Mouse (Mus musculus) hindbrain, embryonic 11.5 days (tissue): ENCODE results near the gene Nek9. TPM values are rescaled to one million over a fixed set of nuclear protein-coding genes. Genes with fewer than 3 reads are reported as not detected.

Experiments
- ATAC-seq: fragments of 200-750 bp; cut with Nextera tagmentation; 2 replicates; pipeline ENCODE4 v1.8.0; 2017; ENCODE audit warnings: mild to moderate bottlenecking, moderate TSS enrichment, moderate library complexity; ENCODE audit not compliant: low FRiP score
- DNase-seq: peaks from one replicate; pipeline ENCODE4 v3.0.0-alpha.2; 2015; ENCODE audit warnings: low spot score
- H3K27ac ChIP-seq: fragments of 300-500 bp; sonication (generic); 2 replicates; pipeline ENCODE4 v1.5.1; 2014; ENCODE audit warnings: mild to moderate bottlenecking, low read depth, low read length
- H3K27me3 ChIP-seq: fragments of 300-500 bp; sonication (generic); 2 replicates; pipeline ENCODE4 v1.6.1; 2014; ENCODE audit warnings: mild to moderate bottlenecking, low read length, moderate library complexity, mixed read lengths; ENCODE audit not compliant: control insufficient read depth, insufficient read depth
- H3K36me3 ChIP-seq: fragments of 300-500 bp; sonication (generic); 2 replicates; pipeline ENCODE4 v1.6.1; 2014; ENCODE audit warnings: mild to moderate bottlenecking, low read length, moderate library complexity, mixed read lengths; ENCODE audit not compliant: control insufficient read depth, insufficient read depth
- H3K4me1 ChIP-seq: fragments of 300-500 bp; sonication (generic); replicated peaks from 2 replicates; pipeline ENCODE4 v1.6.1; 2014; ENCODE audit warnings: low read length, mixed read lengths; ENCODE audit not compliant: control insufficient read depth, insufficient read depth
- H3K4me2 ChIP-seq: fragments of 300-500 bp; sonication (generic); replicated peaks from 2 replicates; pipeline ENCODE4 v1.6.1; 2014; ENCODE audit warnings: mild to moderate bottlenecking, low read depth, low read length
- H3K4me3 ChIP-seq: fragments of 300-500 bp; sonication (generic); 2 replicates; pipeline ENCODE4 v1.5.1; 2014; ENCODE audit warnings: low read depth, low read length
- H3K9ac ChIP-seq: fragments of 300-500 bp; sonication (generic); 2 replicates; pipeline ENCODE4 v1.6.1; 2014; ENCODE audit warnings: low read depth, low read length
- H3K9me3 ChIP-seq: fragments of 300-500 bp; sonication (generic); 2 replicates; pipeline ENCODE4 v1.6.1; 2016; ENCODE audit warnings: low read length; ENCODE audit not compliant: control insufficient read depth
- WGBS: fragments of 180-500 bp; shearing (Covaris S2); extraction: QIAGEN DNeasy Blood & Tissue Kit; methylation state at CpG from one replicate; pipeline ENCODE4 v1.1.7; 2014; 5-methylcytosine and 5-hydroxymethylcytosine counted together
- polyA plus RNA-seq: library from polyadenylated mRNA; unstranded; fragments of >200 nt; fragmentation: Nextera tagmentation; extraction: Ambion mirVana; gene quantifications from 2 replicates; pipeline ENCODE4 v1.2.1, GENCODE M21; 2014

The Nek9 gene
- polyA plus RNA-seq = 10.2 and 13.4 TPM in 2 replicates

DNA sequence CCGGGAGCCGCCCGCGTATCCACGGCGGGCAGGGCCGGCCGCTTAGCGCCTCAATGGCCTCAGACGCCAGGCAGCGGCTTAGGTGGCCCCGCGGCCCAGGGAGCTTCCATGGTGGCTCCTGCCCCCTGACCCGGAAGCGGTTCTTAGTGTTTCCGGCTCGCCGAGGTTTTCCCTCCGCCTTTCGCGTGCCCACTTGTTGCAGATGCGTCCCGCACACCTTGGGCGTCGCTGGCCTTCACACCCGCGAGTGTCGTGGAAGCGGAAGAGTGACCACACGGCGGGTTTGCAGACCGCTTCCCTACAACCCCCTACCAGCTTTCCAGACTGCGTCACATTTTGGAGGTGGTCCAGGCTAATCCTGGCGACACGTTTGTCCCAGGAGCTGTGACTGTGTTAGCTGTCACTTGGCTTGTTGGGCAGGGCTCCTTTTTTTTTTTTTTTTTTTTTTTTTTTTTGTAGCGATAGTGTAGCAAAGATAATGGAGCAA, at the start of gene Nek9:
Gene Nek9 (minus strand): TSS at position 120 of the 487 bp plus-strand sequence.
- Histone ChIP-seq H3K9me3 (no peaks in the 10 kb centered on the region), H3K9ac (peak within 1 kb of the TSS; percentile 96), H3K4me2 (peak within 1 kb of the TSS; percentile 77), H3K4me3 (peak within 1 kb of the TSS; percentile 94), H3K4me1 (no peaks in the 10 kb centered on the region), H3K27ac (peak within 1 kb of the TSS; percentile 84), H3K27me3 (no peaks in the 10 kb centered on the region), H3K36me3 (no peaks in the 10 kb centered on the region)
- under 1% methylated on average over 36 of the region's 36 CpGs for WGBS
- DNase-seq = peak; percentile 98
- ATAC-seq = peak; percentile 87

DNA sequence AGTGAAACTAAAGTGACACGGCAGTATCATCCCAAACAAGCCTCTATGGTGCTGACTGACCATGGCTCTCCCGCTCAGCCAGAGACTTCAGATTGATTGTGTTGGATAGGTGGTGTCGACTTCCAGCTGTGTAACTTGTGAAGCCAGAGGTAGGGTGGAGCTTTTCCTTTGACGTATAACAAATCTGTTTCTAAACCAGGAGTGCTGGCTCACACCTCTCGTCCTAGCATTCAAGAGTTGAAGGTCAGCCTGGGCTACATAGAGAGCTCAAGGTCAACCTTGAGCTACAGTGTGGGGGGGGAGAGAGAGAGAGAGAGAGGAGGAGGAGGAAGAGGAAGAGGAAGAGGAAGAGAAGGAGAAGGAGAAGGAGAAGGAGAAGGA, 46.8 kb upstream of the Nek9 start:
- WGBS = 59% methylated on average over 5 of the region's 5 CpGs
- H3K27ac ChIP-seq = no peak overlapping the region
- H3K27me3 ChIP-seq = no peaks in the 10 kb centered on the region
- no peaks in the 10 kb centered on the region for H3K9me3 ChIP-seq
- H3K4me2 ChIP-seq = no peak overlapping the region
- DNase-seq = no peak
- no peak overlapping the region for H3K9ac ChIP-seq
- no peak overlapping the region for H3K4me3 ChIP-seq
- ATAC-seq = no peak
- H3K36me3 ChIP-seq = no peaks in the 10 kb centered on the region
- H3K4me1 ChIP-seq = no peaks in the 10 kb centered on the region

DNA sequence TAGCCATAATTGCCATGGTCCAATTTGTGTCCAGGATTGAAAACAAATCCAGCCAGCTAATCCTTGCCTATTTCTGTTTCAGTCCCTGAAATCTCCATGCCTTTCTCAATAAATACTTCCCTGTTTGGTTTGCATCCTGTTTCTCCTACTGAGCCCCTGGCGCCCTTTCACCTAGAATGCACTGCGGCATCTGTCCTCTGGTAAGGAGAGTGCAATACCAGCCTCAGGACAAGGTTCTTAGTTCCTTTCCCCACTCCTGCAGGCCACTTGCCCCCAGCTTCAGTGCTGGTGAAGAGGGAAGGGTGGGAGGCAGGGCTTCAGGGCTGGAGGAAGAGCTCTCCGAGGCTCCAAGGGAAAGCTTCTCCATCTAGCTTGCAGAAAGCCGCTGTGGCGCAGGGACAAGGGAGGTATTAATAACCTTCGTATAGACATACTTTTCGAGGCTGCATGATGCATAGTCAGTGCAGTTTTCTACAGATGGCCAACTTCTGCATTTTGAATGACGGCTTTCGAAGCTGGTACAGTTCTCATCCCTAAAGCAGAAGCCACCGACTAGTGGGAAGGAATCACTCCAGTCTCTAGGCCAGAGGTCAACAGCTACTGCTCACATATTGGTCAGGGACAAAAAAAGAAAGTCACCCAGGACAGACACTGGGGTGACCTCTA, 46.3 kb upstream of the Nek9 start:
- no peaks in the 10 kb centered on the region for H3K4me1 ChIP-seq
- no peaks in the 10 kb centered on the region for H3K27me3 ChIP-seq
- no peak for DNase-seq
- H3K4me3 ChIP-seq = no peak overlapping the region
- H3K9ac ChIP-seq = no peak overlapping the region
- H3K27ac ChIP-seq = no peak overlapping the region
- H3K4me2 ChIP-seq = no peak overlapping the region
- H3K36me3 ChIP-seq = no peaks in the 10 kb centered on the region
- no peak for ATAC-seq
- 77% methylated on average over 10 of the region's 10 CpGs for WGBS
- H3K9me3 ChIP-seq = no peaks in the 10 kb centered on the region

DNA sequence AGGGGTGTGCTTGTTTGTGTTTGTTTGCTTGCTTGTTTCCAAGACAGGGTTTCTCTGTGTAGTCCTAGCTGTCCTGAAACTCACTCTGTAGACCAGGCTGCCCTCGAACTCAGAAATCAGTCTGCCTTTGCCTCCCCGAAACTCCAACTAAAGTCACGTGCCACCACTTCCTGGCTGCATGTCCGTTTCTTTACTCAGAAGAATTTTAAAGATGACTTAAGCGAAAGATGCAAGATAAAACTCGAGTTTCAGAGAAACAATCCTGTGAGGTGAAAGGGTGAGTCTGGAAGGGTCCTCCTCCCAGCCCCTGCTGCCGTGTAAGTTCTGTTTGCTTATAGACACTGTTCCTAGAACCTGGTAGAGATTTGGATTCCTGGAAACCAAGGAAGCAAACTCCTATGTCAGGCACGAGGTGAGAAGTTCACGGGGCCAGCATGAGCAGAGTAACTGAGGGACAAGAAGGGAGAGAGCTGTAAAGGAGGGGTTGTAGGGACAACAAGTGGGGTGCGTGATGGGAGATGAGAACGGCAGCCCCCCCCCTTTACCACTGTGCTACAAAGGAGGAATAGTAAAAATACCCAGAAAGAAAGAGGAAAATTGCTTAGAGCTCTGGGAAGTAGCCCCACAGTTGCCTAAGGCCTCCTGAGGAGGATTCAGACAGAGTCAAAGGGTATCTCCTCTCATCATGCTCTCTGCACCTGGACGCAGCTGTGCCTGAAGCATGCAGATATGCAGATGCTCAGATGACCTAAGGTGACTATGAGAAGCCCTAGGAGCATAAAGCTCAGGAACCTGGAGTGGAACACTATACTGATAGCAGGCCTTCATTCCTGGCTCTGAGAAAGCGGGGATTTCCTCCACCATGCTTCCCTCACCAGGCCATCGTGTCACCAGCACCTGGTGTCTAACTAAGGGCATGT, 43.9 kb upstream of the Nek9 start:
- H3K36me3 ChIP-seq = no peaks in the 10 kb centered on the region
- H3K9me3 ChIP-seq = no peaks in the 10 kb centered on the region
- no peak overlapping the region for H3K27ac ChIP-seq
- ATAC-seq (no peak), DNase-seq (no peak)
- H3K4me1 ChIP-seq = no peaks in the 10 kb centered on the region
- H3K9ac ChIP-seq = no peak overlapping the region
- no peak overlapping the region for H3K4me3 ChIP-seq
- no peak overlapping the region for H3K4me2 ChIP-seq
- WGBS = 81% methylated on average over 14 of the region's 14 CpGs
- no peaks in the 10 kb centered on the region for H3K27me3 ChIP-seq

DNA sequence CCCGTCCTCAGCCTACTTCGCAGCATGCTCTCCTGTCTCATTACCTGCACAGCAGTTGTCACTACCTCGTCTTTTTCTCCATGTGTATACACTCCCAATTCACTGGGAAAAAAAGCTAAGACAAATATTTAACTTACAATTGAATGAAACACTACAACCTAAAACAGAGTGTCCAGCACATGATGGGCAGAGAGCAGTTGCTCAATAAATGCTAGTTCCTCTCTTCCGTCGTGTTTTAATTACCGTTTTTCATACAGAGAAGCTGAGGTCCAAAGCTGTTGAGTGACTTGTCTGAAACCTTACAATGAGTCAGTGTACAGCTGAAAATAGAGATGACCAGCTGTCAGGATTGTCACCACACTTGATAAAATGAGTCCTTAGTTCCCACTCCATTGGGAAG, 42.4 kb upstream of the Nek9 start:
- Histone ChIP-seq H3K9me3 (no peaks in the 10 kb centered on the region), H3K4me2 (no peak overlapping the region), H3K4me3 (no peak overlapping the region), H3K27ac (no peak overlapping the region), H3K9ac (no peak overlapping the region), H3K27me3 (no peaks in the 10 kb centered on the region), H3K4me1 (no peaks in the 10 kb centered on the region), H3K36me3 (no peaks in the 10 kb centered on the region)
- WGBS = 87% methylated on average over 6 of the region's 6 CpGs
- DNase-seq = no peak
- no peak for ATAC-seq

DNA sequence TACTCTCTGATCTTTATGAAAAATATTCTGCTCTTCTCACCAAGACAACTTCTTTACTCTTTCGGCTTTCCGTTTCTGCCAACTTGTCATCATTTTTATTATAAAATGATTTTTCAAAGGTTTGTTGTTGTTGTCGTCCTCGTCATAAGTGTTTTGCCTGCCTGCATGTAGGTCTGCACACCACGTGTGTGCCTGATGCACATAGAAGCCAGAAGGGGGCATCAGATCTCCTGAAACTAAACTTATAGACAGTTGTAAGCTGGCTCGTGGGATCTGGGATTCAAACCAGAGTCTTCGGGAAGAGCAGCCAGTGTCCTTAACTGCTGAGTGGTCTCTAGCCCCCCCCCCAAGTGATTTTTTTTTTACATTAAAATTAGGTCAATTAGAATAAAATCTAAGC, 41.8 kb upstream of the Nek9 start:
- H3K27ac ChIP-seq = no peak overlapping the region
- H3K4me1 ChIP-seq = no peaks in the 10 kb centered on the region
- no peaks in the 10 kb centered on the region for H3K36me3 ChIP-seq
- DNase-seq (no peak), ATAC-seq (no peak)
- H3K4me2 ChIP-seq = no peak overlapping the region
- no peak overlapping the region for H3K9ac ChIP-seq
- H3K9me3 ChIP-seq = no peaks in the 10 kb centered on the region
- no peaks in the 10 kb centered on the region for H3K27me3 ChIP-seq
- 76% methylated on average over 7 of the region's 7 CpGs for WGBS
- no peak overlapping the region for H3K4me3 ChIP-seq

DNA sequence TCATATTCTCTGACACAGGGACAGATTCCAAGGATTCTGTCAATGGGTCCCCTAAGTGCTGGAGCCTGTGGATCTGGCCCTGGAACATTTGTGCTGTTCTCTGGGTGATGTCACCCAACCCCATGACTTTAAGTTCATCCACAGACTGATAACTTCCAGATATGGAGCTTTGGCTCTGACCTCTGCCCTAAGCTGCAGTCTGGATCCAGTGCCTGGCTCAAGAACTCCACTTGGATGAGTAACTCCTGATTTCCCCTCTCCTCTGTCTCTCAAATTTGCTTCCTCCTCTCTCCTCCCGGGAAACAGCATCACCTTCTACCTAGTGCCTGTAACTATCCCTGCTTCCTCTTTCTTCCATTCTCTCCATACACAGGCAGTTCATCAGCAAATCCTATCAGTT, 41.1 kb upstream of the Nek9 start:
- no peak for ATAC-seq
- Histone ChIP-seq H3K4me1 (no peaks in the 10 kb centered on the region), H3K27me3 (no peaks in the 10 kb centered on the region), H3K36me3 (no peaks in the 10 kb centered on the region), H3K9me3 (no peaks in the 10 kb centered on the region), H3K4me3 (no peak overlapping the region), H3K9ac (no peak overlapping the region), H3K27ac (no peak overlapping the region), H3K4me2 (no peak overlapping the region)
- WGBS = 86% methylated on average over 1 of the region's 1 CpGs
- no peak for DNase-seq

DNA sequence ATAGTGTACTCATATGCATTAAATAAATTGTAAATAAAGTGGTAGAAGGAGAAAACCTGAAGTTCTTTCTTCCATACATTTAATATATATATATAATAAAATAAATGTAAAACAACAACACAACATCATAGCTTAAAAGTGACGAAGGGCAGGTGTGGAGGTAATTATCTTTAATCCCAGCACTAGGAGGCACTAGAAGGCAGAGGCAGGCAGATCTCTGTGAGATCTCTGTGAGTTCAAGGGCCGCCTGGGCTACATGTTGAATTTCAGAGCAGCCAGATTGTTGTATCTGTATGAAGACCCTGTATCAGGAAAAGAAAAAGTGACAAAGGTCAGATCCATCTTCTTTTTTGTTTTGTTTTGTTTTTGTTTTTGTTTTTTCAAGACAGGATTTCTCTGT, 39.1 kb upstream of the Nek9 start:
- H3K27me3 ChIP-seq = no peaks in the 10 kb centered on the region
- H3K9me3 ChIP-seq = no peaks in the 10 kb centered on the region
- H3K9ac ChIP-seq = no peak overlapping the region
- ATAC-seq (no peak), DNase-seq (no peak)
- H3K27ac ChIP-seq = no peak overlapping the region
- no peaks in the 10 kb centered on the region for H3K4me1 ChIP-seq
- 89% methylated on average over 2 of the region's 2 CpGs for WGBS
- no peak overlapping the region for H3K4me3 ChIP-seq
- no peaks in the 10 kb centered on the region for H3K36me3 ChIP-seq
- no peak overlapping the region for H3K4me2 ChIP-seq
